ENCODE assay signal across 8 mouse cellular contexts in the genomic region with DNA sequence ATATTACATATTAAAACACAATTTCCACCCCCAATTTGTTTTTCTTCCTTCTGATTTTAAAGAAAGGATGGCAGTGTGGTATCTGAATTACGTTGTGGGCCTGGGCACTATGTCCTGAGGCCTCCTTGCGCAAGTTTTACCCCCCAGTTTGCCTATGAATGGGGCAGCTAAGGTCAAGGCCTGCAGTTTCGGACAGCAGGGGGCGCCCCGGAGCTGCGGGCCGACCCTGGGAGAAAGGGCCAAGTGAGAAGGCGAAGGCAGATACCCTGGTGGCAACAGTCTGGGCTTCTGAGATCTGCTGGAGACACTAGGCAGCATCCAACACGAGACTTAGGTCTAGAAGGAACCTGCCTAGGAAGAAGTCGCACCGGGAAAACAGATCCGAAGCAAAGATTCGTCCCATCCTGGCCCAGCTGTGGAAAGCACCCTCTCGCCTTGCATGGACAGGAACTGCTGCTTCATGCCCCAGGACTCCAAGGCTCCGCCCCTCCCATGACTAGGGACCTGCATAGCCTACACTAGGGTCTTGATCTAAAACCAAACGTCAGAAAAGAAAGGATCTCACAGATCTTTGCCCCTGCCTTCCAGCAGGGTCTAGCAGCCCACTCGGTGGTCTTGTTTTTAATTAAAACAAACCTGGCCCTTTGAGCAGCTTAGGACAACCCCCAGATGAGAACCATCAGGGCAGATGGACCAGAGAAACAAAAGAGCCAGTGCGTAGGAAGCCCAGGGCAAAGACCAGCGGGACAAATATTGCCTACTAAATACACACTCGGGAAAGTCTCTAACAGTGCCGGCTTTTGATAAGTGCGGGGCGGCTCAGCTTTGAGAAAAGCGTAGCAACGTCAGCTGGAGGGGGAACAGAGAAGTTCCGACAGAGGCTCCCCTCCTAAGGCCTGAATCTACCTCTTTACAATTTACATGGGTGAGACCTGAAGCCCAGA.
DNase-seq lines count a peak whose midpoint lies in the region; ATAC-seq lines count a peak whose summit lies in the region.
"Had no signal": no experiment of that assay in that cellular context is flagged by ENCODE, and none has a peak within 500 bp of the region (broad histone marks: within the 10 kb centered on the region; RNA-seq: fewer than 3 reads in every experiment).

No protein-coding gene starts in this region.

- 41% methylated on average over 26 of the region's 26 CpGs for WGBS in heart, embryonic 13.5 days

- H3K36me3 ChIP-seq in heart, embryonic 13.5 days = no peaks in the 10 kb centered on the region
- H3K36me3 ChIP-seq: midbrain, embryonic 12.5 days had no signal

- DNase-seq in ES-CJ7 (ENCODE audit: low read depth, low spot score) (peak; percentile 62), ZHBTc4 (ENCODE audit: low read depth, low spot score) (peak; percentile 85)
- peak; percentile 61 for DNase-seq in embryo, embryonic 10.5 days (ENCODE audit: low spot score)
- peak; percentile 63 to 81 for DNase-seq in layer of hippocampus, postnatal 25 days (ENCODE audit: extremely low spot score in 1 of 2, low spot score in 1 of 2)
- peak; percentile 76 to 92 for DNase-seq in spleen, postnatal 4 days (ENCODE audit: low spot score in 2 of 2)

- H3K4me3 ChIP-seq in heart, embryonic 13.5 days = no peak overlapping the region
- H3K4me3 ChIP-seq: midbrain, embryonic 12.5 days had no signal

- H3K4me1 ChIP-seq in heart, embryonic 13.5 days = 0 out of 2 replicates have a peak, but pooled peaks cover 3% of the 10 kb centered on the region

- no peaks in the 10 kb centered on the region for H3K27me3 ChIP-seq in heart, embryonic 13.5 days (replicated peaks)
- H3K27me3 ChIP-seq: midbrain, embryonic 12.5 days had no signal

- no peaks in the 10 kb centered on the region for H3K9me3 ChIP-seq in heart, embryonic 13.5 days
- H3K9me3 ChIP-seq: midbrain, embryonic 12.5 days had no signal

- no peak for ATAC-seq in heart, embryonic 13.5 days (ENCODE audit: extremely low read depth, insufficient number of reproducible peaks, low FRiP score, low TSS enrichment)
- peak; percentile 75 for ATAC-seq in megakaryocyte, adult 5-6 weeks (ENCODE audit: poor library complexity, severe bottlenecking)

- no peak overlapping the region for H3K9ac ChIP-seq in heart, embryonic 13.5 days
- H3K9ac ChIP-seq: midbrain, embryonic 12.5 days had no signal

- peak overlapping the region; percentile 35; the same call in 1 of the 2 replicates for H3K4me2 ChIP-seq in heart, embryonic 13.5 days
- H3K4me2 ChIP-seq: midbrain, embryonic 12.5 days had no signal

- H3K27ac ChIP-seq in heart, embryonic 13.5 days (replicated peaks) = no peak overlapping the region
- H3K27ac ChIP-seq: midbrain, embryonic 12.5 days had no signal
